Mouse (Mus musculus): Measurements from ENCODE around the gene Olfr1218.
"Not testable (repeated sequence)": the region's sequence is repeated elsewhere in the genome, so short reads cannot be mapped to it uniquely, and the experiment has no call there.

Gene Olfr1218

GRCm38 (mm10) chr2:89061087-89061486 lies at the start of gene Olfr1218:
Gene Olfr1218, minus strand, starts transcription at chr2:89061187.
- DNase-seq, result no peak

DNA sequence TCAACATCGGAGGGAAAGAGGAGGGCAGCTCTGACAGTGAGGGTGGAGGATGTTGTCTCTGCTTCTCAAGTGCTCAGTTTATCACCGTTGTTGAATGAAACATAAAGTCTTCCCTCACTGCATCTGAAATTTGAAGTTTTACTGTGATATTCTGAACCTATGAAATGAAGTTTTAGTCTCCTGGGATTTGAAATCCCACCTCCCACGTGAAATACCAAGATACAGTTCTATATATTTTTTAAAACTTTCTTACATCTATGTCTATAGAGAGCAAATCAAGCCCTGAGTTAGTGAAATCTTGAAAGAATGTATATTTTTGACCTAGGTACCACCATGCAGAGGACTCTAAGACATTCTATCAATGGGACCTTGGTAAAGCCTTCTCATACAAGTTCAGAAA lies 45.7 kb upstream of the Olfr1218 start, which contains the start of gene Olfr1220:
Olfr1220 (minus strand) TSS at position 101 of the 400 bp plus-strand sequence.
- DNase-seq, result no peak

GRCm38 (mm10) chr2:89105651-89106050 lies 44.7 kb upstream of the Olfr1218 start:
- no peak for DNase-seq

- DNase-seq, result no peak
Measured at GRCm38 (mm10) chr2:89093848-89094247, 32.9 kb upstream of the Olfr1218 start.

DNA sequence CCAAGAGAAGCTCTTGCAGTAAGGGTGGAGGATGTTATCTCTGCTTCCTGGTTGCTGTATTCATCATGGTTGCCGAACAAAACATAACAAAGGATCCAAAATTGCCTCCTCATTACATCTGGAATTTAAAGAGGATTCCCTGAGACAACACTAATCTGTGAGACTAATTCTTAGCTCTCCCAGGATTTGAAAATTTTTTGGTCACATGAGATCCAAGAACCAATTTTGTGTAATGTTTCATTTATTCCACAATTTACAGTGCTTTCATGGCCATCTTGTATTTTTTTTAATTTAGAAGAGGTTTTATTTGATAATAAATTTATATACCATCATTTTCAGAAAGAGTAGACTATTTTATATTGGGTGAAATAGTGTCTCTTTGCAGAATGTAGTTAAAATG lies 22.4 kb upstream of the Olfr1218 start, which contains the start of gene Olfr1219:
Olfr1219 (minus strand) TSS at position 101 of the 400 bp plus-strand sequence.
- DNase-seq, result no peak

DNA sequence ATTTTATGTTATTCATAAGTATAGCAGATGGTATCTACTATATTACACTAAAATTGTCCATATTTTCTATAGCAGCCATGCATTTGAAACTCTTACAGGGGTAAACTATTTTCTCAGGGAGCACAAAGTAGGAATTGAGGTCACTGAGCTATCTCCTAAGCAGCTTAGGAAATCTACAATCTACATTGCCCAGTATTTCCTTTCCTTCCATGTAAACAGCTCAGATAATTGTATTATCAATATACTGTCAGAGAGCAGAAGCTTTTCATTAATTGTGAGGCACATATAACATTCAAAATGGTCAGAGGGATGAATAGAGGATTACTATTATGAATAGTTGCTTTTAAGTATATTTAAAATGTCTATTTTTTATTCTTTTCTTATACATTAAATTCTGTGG lies 20.5 kb upstream of the Olfr1218 start:
- DNase-seq, result no peak

- DNase-seq, result no peak
Measured at GRCm38 (mm10) chr2:89031965-89032364, 29.0 kb downstream of the Olfr1218 start, which contains the start of gene Olfr1217. Gene Olfr1217, minus strand, starts transcription at chr2:89032065.

- DNase-seq, result not testable (repeated sequence)
Measured at GRCm38 (mm10) chr2:89021436-89021835, 39.6 kb downstream of the Olfr1218 start.

DNA sequence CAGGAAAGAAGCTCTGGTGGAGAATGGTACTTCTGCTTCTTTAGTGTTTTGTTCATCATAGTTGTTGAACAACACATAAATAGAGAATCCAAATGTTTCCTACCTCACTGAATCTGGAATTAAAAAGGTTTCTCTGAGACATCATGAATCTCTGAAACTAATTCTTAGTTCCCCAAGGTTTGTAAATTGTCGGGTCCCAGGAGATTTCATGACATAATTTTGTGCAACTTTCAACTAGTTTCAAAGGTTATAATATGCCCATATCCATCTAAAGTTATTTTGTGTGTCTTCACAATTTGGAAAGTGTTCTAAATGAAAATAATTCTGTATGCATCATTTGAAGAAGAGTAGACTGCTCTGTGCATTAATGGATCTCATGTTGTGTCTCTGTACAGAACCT lies 42.7 kb downstream of the Olfr1218 start, which contains the start of gene Olfr1216:
Olfr1216 (minus strand) TSS at position 101 of the 400 bp plus-strand sequence.
- DNase-seq, result no peak

DNA sequence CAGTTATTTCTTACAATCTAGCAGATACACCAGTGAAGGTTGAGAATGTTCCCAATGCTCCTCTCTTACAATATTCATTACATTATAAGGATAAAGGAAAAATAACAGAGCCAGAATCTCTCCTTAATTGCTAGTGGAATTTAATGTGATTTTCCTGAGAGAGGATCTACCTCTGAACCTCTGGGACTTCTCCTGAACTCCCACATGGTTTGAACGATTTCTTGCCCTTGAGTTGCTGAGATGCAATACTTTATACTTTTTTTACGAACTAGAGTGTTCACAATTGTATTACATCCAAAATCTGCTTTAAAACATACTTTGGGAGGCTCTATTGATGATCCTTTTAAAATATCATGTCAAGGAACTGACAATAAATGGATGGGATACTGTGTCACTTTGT lies 54.1 kb downstream of the Olfr1218 start, which contains the start of gene Olfr1215:
Olfr1215 (minus strand) TSS at position 101 of the 400 bp plus-strand sequence.
- DNase-seq, result no peak
